Mouse (Mus musculus): ENCODE results near the gene Cwf19l1. TPM values are rescaled to one million over a fixed set of nuclear protein-coding genes. Genes with fewer than 3 reads are reported as not detected.

Cwf19l1 gene
- 18.8 and 23.4 TPM in 2 replicates for polyA plus RNA-seq (2021; fragmentation: Nextera tagmentation)
- long read RNA-seq, experiment 1, transcript Cwf19l1-201 (14 exons, 3,581 nt), result major isoform, 13 of 26 reads
- long read RNA-seq, experiment 1, partial matches to known transcripts, result 4 of 26 reads
- long read RNA-seq, experiment 1, other reads (novel, unspliced or antisense), result 9 of 26 reads
- long read RNA-seq, experiment 2, transcript Cwf19l1-201 (14 exons, 3,581 nt), result major isoform, 6 of 16 reads
- long read RNA-seq, experiment 2, partial matches to known transcripts, result 8 of 16 reads
- long read RNA-seq, experiment 2, other reads (novel, unspliced or antisense), result 2 of 16 reads

DNA sequence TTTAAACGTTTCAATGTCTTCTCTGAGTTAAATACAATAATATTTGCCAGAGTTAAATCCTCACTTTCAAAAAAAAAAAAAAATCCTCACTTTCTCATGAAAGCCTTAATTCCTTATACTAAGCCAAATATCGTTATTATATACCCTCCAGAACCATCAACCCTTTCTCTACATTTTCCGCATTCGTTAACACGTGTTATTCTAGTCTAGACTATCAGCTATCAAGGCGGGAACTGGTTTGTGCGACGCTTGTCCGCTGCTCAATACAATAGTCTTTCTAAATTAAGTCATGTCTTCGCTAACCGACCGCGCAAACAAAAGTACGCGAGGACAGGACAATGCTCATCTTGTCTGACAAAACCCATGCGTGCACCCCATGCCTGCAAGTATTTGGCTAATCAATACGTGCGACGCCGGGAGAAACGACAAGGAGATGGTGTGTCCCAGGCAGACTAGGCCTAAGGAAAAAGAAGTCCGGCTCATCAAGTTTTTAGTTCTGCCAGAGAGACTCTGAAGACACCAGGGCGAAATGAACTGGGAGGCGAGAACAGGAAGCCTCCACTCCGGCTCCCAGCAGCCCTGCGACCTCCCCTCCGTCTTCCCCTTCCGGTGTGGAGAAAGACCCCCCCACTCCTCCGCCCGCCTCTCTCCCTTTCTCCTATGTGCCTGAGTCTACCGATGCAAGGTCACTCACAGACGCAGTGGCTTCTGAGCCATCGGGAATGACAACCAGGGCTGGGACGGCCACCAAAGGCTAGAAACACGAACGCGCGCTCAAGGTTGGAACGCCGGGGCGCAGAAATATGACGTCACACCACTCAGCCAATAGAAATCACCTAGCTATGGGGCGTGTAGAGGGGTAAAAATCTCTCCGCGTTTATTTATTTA, at the start of gene Cwf19l1:
TSS of gene Cwf19l1 (minus strand) at position 805 of the 888 bp plus-strand sequence.

DNA sequence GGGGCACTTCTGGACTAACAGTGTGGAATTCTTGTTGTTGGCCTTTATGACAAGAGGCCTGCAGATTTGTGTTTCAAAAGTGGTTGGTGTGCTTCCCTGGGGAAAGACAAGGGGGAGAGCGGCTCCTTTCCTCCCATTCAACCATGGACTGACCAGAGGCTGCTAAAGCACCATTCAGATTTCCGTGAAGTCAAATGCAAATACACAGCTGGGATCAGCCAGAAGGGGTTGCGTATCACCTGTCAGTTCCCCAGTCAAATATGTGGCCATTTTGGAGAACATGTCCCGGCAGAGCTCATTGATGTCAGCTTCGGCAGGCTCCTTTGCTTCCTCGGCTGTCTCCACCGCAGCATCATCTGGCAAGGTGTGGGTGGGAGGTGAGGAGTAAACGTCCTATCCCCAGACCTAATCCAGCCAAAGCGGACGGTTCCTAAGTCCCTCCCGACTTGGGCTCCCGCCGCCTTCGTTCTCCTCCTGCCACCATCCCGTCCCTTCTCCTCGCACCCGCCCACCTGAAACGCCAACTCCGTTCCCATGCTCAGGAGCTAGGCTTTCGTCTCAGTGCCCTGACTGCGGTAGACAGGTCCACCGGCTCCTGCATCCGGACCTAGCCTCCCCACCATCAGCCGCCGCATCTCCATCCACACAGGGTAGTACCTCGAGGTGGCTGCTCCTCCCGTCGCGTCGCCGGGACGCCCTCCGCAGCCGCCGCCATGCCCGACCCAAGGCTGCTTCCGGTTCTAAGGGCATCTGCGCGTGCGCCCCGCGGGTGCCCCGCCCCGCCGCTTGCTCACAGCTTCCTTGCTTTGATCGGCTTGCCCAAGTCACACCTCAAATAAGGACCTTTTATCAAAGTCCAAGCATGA, 10.3 kb upstream of the Cwf19l1 start, which contains the start of gene Bloc1s2:
TSS of gene Bloc1s2 (minus strand) at position 745 of the 866 bp plus-strand sequence.

DNA sequence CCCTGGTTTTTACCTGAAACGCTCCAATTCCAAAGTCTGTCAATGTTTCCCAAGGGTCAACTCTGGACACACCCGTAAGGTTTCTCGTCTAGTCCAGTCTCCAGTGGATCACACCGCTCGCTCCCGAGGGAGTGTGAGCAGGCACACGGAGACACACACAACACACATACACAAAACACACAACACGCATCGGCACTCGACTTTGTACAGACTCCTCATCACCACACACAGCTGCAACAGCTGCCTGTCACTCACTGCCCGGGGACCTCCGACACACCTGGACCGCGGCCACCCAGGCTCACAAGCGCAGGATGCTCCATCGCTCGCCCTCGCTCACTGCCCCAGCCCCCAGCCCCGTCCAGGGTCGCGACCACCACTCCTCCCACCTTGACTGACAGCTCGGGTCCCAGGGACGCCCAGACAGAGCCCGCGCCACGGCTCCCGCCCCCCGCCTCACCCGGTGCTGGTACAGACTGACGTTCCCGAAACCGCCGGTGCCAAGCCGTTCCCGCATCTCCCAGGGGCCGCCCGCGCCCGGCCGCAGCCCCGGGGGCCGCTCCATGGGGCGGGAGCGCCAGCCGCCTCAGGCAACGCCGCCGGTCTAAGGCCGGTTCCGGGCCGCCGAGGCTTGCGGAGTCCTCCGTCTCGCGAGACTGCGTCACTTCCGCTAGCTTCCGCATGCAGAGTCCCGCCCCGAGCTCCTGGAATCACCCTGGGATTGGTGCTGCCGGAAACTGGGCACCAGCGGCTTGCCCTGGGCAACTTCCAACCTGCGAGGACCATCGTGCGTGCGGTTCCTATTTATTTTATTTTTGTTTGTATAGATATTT, 28.6 kb downstream of the Cwf19l1 start, which contains the start of gene Chuk:
TSS of gene Chuk (minus strand) at position 650 of the 830 bp plus-strand sequence.

DNA sequence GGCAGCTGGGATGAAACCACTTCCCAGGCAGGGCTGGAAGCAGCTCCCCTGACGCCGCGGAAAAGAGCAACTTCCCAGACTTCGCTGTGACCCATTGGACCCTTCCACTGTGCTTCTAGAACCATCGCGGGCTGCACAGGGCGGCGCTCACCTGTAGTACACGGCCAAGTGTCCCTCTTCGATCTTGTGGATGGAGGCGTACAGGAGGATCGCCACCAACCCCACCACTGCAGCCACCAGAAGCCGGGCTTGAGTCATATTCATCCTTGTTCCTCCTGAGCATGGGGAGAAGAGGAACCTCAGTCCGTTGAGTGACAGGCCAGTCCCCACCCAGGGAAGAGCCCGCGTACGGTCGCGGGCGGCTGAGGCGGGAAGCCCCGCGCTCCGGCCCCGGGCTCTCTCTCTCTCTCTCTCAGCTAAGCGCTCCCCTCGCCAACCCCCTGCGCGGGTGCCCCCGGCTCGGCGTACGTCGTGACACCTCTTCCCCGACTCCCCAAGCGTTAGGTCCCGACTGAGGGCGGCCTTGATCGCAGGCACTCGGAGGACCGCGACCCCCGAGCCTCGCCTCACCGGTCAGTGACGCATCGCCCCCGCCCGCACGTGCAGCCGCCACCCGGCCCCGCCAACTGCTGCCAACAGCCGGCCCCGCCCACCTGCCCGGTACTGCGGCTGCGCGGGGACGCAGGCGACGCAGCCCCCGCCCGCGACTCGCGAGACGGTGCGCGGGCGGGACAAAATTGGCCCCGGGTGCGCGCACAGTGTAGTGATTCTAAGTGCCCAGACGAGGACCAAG, 66.4 kb downstream of the Cwf19l1 start, which contains the start of gene Erlin1:
TSS of gene Erlin1 (minus strand) at position 665 of the 793 bp plus-strand sequence.

Other genes starting within 250 kb of the Cwf19l1 start
- 2.0 and 2.6 TPM in 2 replicates for gene Dnmbp, start 195.7 kb downstream of the Cwf19l1 start, polyA plus RNA-seq (2021; fragmentation: Nextera tagmentation)
- 0.28 and 0.45 TPM in 2 replicates for gene Cpn1, start 149.3 kb downstream of the Cwf19l1 start, polyA plus RNA-seq (2021; fragmentation: Nextera tagmentation)
- 0.28 and 0.31 TPM in 2 replicates for gene Cyp2c23, start 106.7 kb downstream of the Cwf19l1 start, polyA plus RNA-seq (2021; fragmentation: Nextera tagmentation)
- gene Erlin1, start 66.1 kb downstream of the Cwf19l1 start, polyA plus RNA-seq (2021; fragmentation: Nextera tagmentation), result 8.3 and 11.2 TPM in 2 replicates
- gene Chuk, start 28.4 kb downstream of the Cwf19l1 start, polyA plus RNA-seq (2021; fragmentation: Nextera tagmentation), result 2.7 and 4.9 TPM in 2 replicates
- 80.3 and 99.0 TPM in 2 replicates for gene Bloc1s2, start 10.6 kb upstream of the Cwf19l1 start, polyA plus RNA-seq (2021; fragmentation: Nextera tagmentation)
- gene Pkd2l1, start 56.6 kb upstream of the Cwf19l1 start, polyA plus RNA-seq (2021; fragmentation: Nextera tagmentation), result 0.10 and 0.11 TPM in 2 replicates
- 4.9 and 6.7 TPM in 2 replicates for gene Scd3, start 67.4 kb upstream of the Cwf19l1 start, polyA plus RNA-seq (2021; fragmentation: Nextera tagmentation)
- gene Scd2, start 157.8 kb upstream of the Cwf19l1 start, polyA plus RNA-seq (2021; fragmentation: Nextera tagmentation), result 133 and 153 TPM in 2 replicates
- 0.13 and 0.24 TPM in 2 replicates for gene Scd4, start 197.2 kb upstream of the Cwf19l1 start, polyA plus RNA-seq (2021; fragmentation: Nextera tagmentation)

All from left cerebral cortex, adult 6 months (tissue).